Mouse (Mus musculus) cortical plate, adult 2 months (tissue): ENCODE results near the gene Qk.

Experiments
- CTCF ChIP-seq: fragments of 200-500 bp; IDR thresholded peaks from 2 replicates; pipeline ENCODE4 v1.5.1; 2011; ENCODE audit warnings: mild to moderate bottlenecking, control low read depth, low read length; ENCODE audit not compliant: insufficient read depth; ENCODE audit errors: extremely low read depth
- POLR2A ChIP-seq: fragments of 200-500 bp; IDR thresholded peaks from 2 replicates; pipeline ENCODE4 v1.6.1; 2011; ENCODE audit warnings: mild to moderate bottlenecking, low read length, control low read depth; ENCODE audit not compliant: insufficient read depth; ENCODE audit errors: extremely low read depth

- TF ChIP-seq POLR2A (no peak), CTCF (no peak)
These were observed 137.9 kb downstream of the Qk start for GRCm38 (mm10) chr17:10181761-10182160.
